Mouse (Mus musculus) spleen, postnatal 4 days (tissue): ENCODE data around the gene Plbd1.

Experiments
- DNase-seq, 2 experiments: peaks; one replicate each; pipeline ENCODE4 v3.0.0; 2022; ENCODE audit warnings: low spot score in 2 of 2

The Plbd1 gene

GRCm38 (mm10) chr6:136653331-136653730 is 8.4 kb downstream of the Plbd1 start:
- DNase-seq, result no peak

- DNase-seq, result no peak
Measured at GRCm38 (mm10) chr6:136650664-136651063, 11.1 kb downstream of the Plbd1 start.

- no peak for DNase-seq
Measured at GRCm38 (mm10) chr6:136647455-136647861, 14.3 kb downstream of the Plbd1 start.

- no peak for DNase-seq
Measured at GRCm38 (mm10) chr6:136646207-136646606, 15.5 kb downstream of the Plbd1 start.

- DNase-seq, result no peak
Measured at GRCm38 (mm10) chr6:136645754-136646153, 16.0 kb downstream of the Plbd1 start.

- no peak for DNase-seq
Measured at GRCm38 (mm10) chr6:136644171-136644570, 17.6 kb downstream of the Plbd1 start.

GRCm38 (mm10) chr6:136634982-136635381 is 26.7 kb downstream of the Plbd1 start:
- no peak for DNase-seq

GRCm38 (mm10) chr6:136633719-136634118 is 28.0 kb downstream of the Plbd1 start:
- no peak for DNase-seq

- no peak for DNase-seq
Measured at GRCm38 (mm10) chr6:136633154-136633553, 28.6 kb downstream of the Plbd1 start.

- DNase-seq, result no peak
Measured at GRCm38 (mm10) chr6:136631945-136632534, 29.7 kb downstream of the Plbd1 start.

GRCm38 (mm10) chr6:136631519-136631918 is 30.2 kb downstream of the Plbd1 start:
- no peak for DNase-seq

GRCm38 (mm10) chr6:136629639-136630038 is 32.1 kb downstream of the Plbd1 start:
- DNase-seq, result no peak

GRCm38 (mm10) chr6:136625421-136625820 is 36.3 kb downstream of the Plbd1 start:
- DNase-seq, result no peak

- DNase-seq, result peak; percentile 71 to 89
Measured at GRCm38 (mm10) chr6:136620361-136621139, 41.2 kb downstream of the Plbd1 start.

GRCm38 (mm10) chr6:136614156-136614555 is 47.6 kb downstream of the Plbd1 start:
- DNase-seq, result no peak

- no peak for DNase-seq
Measured at GRCm38 (mm10) chr6:136612312-136612711, 49.4 kb downstream of the Plbd1 start.

GRCm38 (mm10) chr6:136611351-136612215 is 50.1 kb downstream of the Plbd1 start:
- DNase-seq, result no peak

- DNase-seq, result no peak
Measured at GRCm38 (mm10) chr6:136602601-136603000, 59.1 kb downstream of the Plbd1 start.

- DNase-seq, result no peak
Measured at GRCm38 (mm10) chr6:136594541-136594940, 67.2 kb downstream of the Plbd1 start.

- DNase-seq, result no peak
Measured at GRCm38 (mm10) chr6:136590739-136591138, 71.0 kb downstream of the Plbd1 start.

- DNase-seq, result peak in 1 of 2 experiments; percentile 11
Measured at GRCm38 (mm10) chr6:136566002-136566401, 95.7 kb downstream of the Plbd1 start.
